Mouse (Mus musculus) liver, embryonic 16.5 days (tissue): Measurements from ENCODE around the gene Adgrv1. TPM values are rescaled to one million over a fixed set of nuclear protein-coding genes. Genes with fewer than 3 reads are reported as not detected.

Experiments used
- ATAC-seq: fragments of 200-750 bp; cut with Nextera tagmentation; 2 replicates; pipeline ENCODE4 v1.8.0; 2017; ENCODE audit warnings: low read depth, mild to moderate bottlenecking, moderate number of reproducible peaks, moderate library complexity
- H3K27ac ChIP-seq: fragments of 300-500 bp; sonication (generic); 2 replicates; pipeline ENCODE4 v1.5.1; 2014; ENCODE audit warnings: mild to moderate bottlenecking, low read length
- H3K27me3 ChIP-seq: fragments of 300-500 bp; sonication (generic); 2 replicates; pipeline ENCODE4 v1.6.1; 2014; ENCODE audit warnings: low read depth, low read length, mixed read lengths; ENCODE audit not compliant: control insufficient read depth, insufficient read depth
- H3K36me3 ChIP-seq: fragments of 300-500 bp; sonication (generic); 2 replicates; pipeline ENCODE4 v1.6.1; 2014; ENCODE audit warnings: mild to moderate bottlenecking; ENCODE audit not compliant: control insufficient read depth, insufficient read depth
- H3K4me1 ChIP-seq: fragments of 300-500 bp; sonication (generic); 2 replicates; pipeline ENCODE4 v1.6.1; 2014; ENCODE audit warnings: low read depth, low read length, mixed read lengths; ENCODE audit not compliant: control insufficient read depth
- H3K4me2 ChIP-seq: fragments of 300-500 bp; sonication (generic); 2 replicates; pipeline ENCODE4 v1.6.1; 2014; ENCODE audit warnings: low read depth, low read length, mixed read lengths
- H3K4me3 ChIP-seq: fragments of 300-500 bp; sonication (generic); 2 replicates; pipeline ENCODE4 v1.5.1; 2014; ENCODE audit warnings: low read depth, mild to moderate bottlenecking, low read length
- H3K9ac ChIP-seq: fragments of 300-500 bp; sonication (generic); 2 replicates; pipeline ENCODE4 v1.6.1; 2014; ENCODE audit warnings: low read depth, low read length
- H3K9me3 ChIP-seq: fragments of 300-500 bp; sonication (generic); replicated peaks from 2 replicates; pipeline ENCODE4 v1.6.1; 2016; ENCODE audit warnings: low read length; ENCODE audit not compliant: control insufficient read depth
- WGBS: fragments of 180-500 bp; shearing (Covaris S2); extraction: QIAGEN DNeasy Blood & Tissue Kit; methylation state at CpG from one replicate; pipeline ENCODE4 v1.1.7; 2014; ENCODE audit not compliant: insufficient replicate concordance; 5-methylcytosine and 5-hydroxymethylcytosine counted together
- polyA plus RNA-seq: library from polyadenylated mRNA; unstranded; fragments of >200 nt; fragmentation: Nextera tagmentation; extraction: Ambion mirVana; gene quantifications from 2 replicates; pipeline ENCODE4 v1.2.1, GENCODE M21; 2015

Adgrv1 gene
- polyA plus RNA-seq, 1 experiment from 2014 or later, result 0.17 TPM

GRCm38 (mm10) chr13:81550024-81550423 is 82.9 kb downstream of the Adgrv1 start:
- no peak overlapping the region for H3K9ac ChIP-seq
- no peaks in the 10 kb centered on the region for H3K27me3 ChIP-seq
- H3K4me3 ChIP-seq, result no peak overlapping the region
- H3K4me2 ChIP-seq, result no peak overlapping the region
- 73% methylated on average over 1 of the region's 1 CpGs for WGBS
- H3K27ac ChIP-seq, result no peak overlapping the region
- no peaks in the 10 kb centered on the region for H3K36me3 ChIP-seq
- H3K9me3 ChIP-seq, result no peaks in the 10 kb centered on the region
- no peaks in the 10 kb centered on the region for H3K4me1 ChIP-seq
- no peak for ATAC-seq

GRCm38 (mm10) chr13:81534916-81535315 is 98.0 kb downstream of the Adgrv1 start:
- no peak for ATAC-seq
- WGBS, result 79% methylated on average over 2 of the region's 2 CpGs
- H3K27ac ChIP-seq, result no peak overlapping the region

GRCm38 (mm10) chr13:81526687-81527086 is 106.3 kb downstream of the Adgrv1 start:
- H3K36me3 ChIP-seq, result no peaks in the 10 kb centered on the region
- H3K4me3 ChIP-seq, result no peak overlapping the region
- WGBS, result 29% methylated on average over 4 of the region's 4 CpGs
- no peak overlapping the region for H3K4me2 ChIP-seq
- H3K9ac ChIP-seq, result no peak overlapping the region
- H3K4me1 ChIP-seq, result no peaks in the 10 kb centered on the region
- H3K27me3 ChIP-seq, result no peaks in the 10 kb centered on the region
- no peak for ATAC-seq
- H3K27ac ChIP-seq, result no peak overlapping the region
- H3K9me3 ChIP-seq, result no peaks in the 10 kb centered on the region

More at GRCm38 (mm10) chr13:81534916-81535315, 98.0 kb downstream of the Adgrv1 start:
- H3K36me3 ChIP-seq, result no peaks in the 10 kb centered on the region
- H3K27me3 ChIP-seq, result no peaks in the 10 kb centered on the region
- no peak overlapping the region for H3K4me2 ChIP-seq
- H3K4me3 ChIP-seq, result no peak overlapping the region
- no peak overlapping the region for H3K9ac ChIP-seq
- no peaks in the 10 kb centered on the region for H3K9me3 ChIP-seq
- no peaks in the 10 kb centered on the region for H3K4me1 ChIP-seq

- Histone ChIP-seq H3K27me3 (no peaks in the 10 kb centered on the region), H3K36me3 (no peaks in the 10 kb centered on the region), H3K9ac (no peak overlapping the region), H3K27ac (no peak overlapping the region), H3K9me3 (no peaks in the 10 kb centered on the region), H3K4me1 (no peaks in the 10 kb centered on the region), H3K4me3 (no peak overlapping the region), H3K4me2 (no peak overlapping the region)
- no peak for ATAC-seq
- WGBS, result 68% methylated on average over 7 of the region's 7 CpGs
Measured at GRCm38 (mm10) chr13:81510142-81510541, 122.8 kb downstream of the Adgrv1 start.

GRCm38 (mm10) chr13:81497035-81497434 is 135.9 kb downstream of the Adgrv1 start:
- no peak for ATAC-seq
- Histone ChIP-seq H3K4me2 (no peak overlapping the region), H3K27me3 (no peaks in the 10 kb centered on the region), H3K27ac (no peak overlapping the region), H3K9ac (no peak overlapping the region), H3K36me3 (no peaks in the 10 kb centered on the region), H3K4me3 (no peak overlapping the region), H3K4me1 (no peaks in the 10 kb centered on the region), H3K9me3 (no peaks in the 10 kb centered on the region)
- 54% methylated on average over 3 of the region's 3 CpGs for WGBS

GRCm38 (mm10) chr13:81491971-81492370 is 141.0 kb downstream of the Adgrv1 start:
- ATAC-seq, result no peak
- Histone ChIP-seq H3K4me2 (no peak overlapping the region), H3K9ac (no peak overlapping the region), H3K36me3 (no peaks in the 10 kb centered on the region), H3K9me3 (no peaks in the 10 kb centered on the region), H3K27ac (no peak overlapping the region), H3K4me1 (no peaks in the 10 kb centered on the region), H3K4me3 (no peak overlapping the region), H3K27me3 (no peaks in the 10 kb centered on the region)
- WGBS, result 64% methylated on average over 7 of the region's 7 CpGs

- no peaks in the 10 kb centered on the region for H3K36me3 ChIP-seq
- H3K9ac ChIP-seq, result no peak overlapping the region
- no peak for ATAC-seq
Measured at GRCm38 (mm10) chr13:81486980-81487379, 146.0 kb downstream of the Adgrv1 start.

GRCm38 (mm10) chr13:81473750-81474149 is 159.2 kb downstream of the Adgrv1 start:
- H3K36me3 ChIP-seq, result no peaks in the 10 kb centered on the region
- H3K4me3 ChIP-seq, result no peak overlapping the region
- no peak overlapping the region for H3K9ac ChIP-seq
- ATAC-seq, result no peak
- H3K9me3 ChIP-seq, result no peaks in the 10 kb centered on the region
- no peaks in the 10 kb centered on the region for H3K27me3 ChIP-seq
- H3K27ac ChIP-seq, result no peak overlapping the region
- H3K4me2 ChIP-seq, result no peak overlapping the region
- H3K4me1 ChIP-seq, result no peaks in the 10 kb centered on the region

More at GRCm38 (mm10) chr13:81486980-81487379, 146.0 kb downstream of the Adgrv1 start:
- H3K4me2 ChIP-seq, result no peak overlapping the region
- no peaks in the 10 kb centered on the region for H3K4me1 ChIP-seq
- H3K27ac ChIP-seq, result no peak overlapping the region
- H3K9me3 ChIP-seq, result no peaks in the 10 kb centered on the region
- no peaks in the 10 kb centered on the region for H3K27me3 ChIP-seq
- no peak overlapping the region for H3K4me3 ChIP-seq

- no peak for ATAC-seq
- no peaks in the 10 kb centered on the region for H3K36me3 ChIP-seq
- 77% methylated on average over 4 of the region's 4 CpGs for WGBS
- H3K9me3 ChIP-seq, result no peaks in the 10 kb centered on the region
- no peak overlapping the region for H3K4me2 ChIP-seq
- no peak overlapping the region for H3K9ac ChIP-seq
- no peaks in the 10 kb centered on the region for H3K27me3 ChIP-seq
- H3K4me3 ChIP-seq, result no peak overlapping the region
- H3K4me1 ChIP-seq, result no peaks in the 10 kb centered on the region
- H3K27ac ChIP-seq, result no peak overlapping the region
Measured at GRCm38 (mm10) chr13:81466661-81467060, 166.3 kb downstream of the Adgrv1 start.

- Histone ChIP-seq H3K4me3 (no peak overlapping the region), H3K4me2 (no peak overlapping the region), H3K9ac (no peak overlapping the region), H3K27ac (no peak overlapping the region), H3K4me1 (no peaks in the 10 kb centered on the region), H3K27me3 (no peaks in the 10 kb centered on the region), H3K9me3 (no peaks in the 10 kb centered on the region), H3K36me3 (no peaks in the 10 kb centered on the region)
- no peak for ATAC-seq
- WGBS, result 60% methylated on average over 3 of the region's 3 CpGs
Measured at GRCm38 (mm10) chr13:81465794-81466193, 167.2 kb downstream of the Adgrv1 start.
